21 mouse cellular contexts compared by ENCODE assay signal in the genomic region with DNA sequence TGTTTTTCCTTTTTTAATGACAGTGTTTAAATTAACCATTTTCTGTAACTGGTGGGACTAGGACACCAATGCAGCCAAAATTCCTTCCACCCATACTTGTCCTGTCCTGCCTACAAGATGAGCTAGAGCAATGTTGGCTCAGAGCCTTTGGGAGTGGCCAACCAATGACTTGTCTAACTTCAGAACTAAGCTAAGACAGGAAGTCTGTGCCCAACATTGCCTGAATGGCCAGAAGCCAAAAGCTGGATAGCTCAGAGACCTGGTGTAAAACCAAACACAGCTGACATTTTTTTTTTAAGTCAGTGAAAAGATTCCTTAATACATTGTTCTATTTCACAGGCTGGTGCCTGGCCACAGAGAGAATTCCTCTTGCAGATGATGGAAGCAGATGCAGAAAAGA.
DNase-seq lines count a peak whose midpoint lies in the region; TF ChIP-seq lines count a peak whose summit lies in the region.
"Had no signal": no experiment of that assay in that cellular context is flagged by ENCODE, and none has a peak within 500 bp of the region (broad histone marks: within the 10 kb centered on the region; RNA-seq: fewer than 3 reads in every experiment).

No protein-coding gene starts in this region.

- no peak overlapping the region for H3K4me3 ChIP-seq in cerebellum, adult 2 months (replicated peaks; ENCODE audit: insufficient read depth, low read depth, low read length)
- H3K4me3 ChIP-seq: embryonic facial prominence, embryonic 13.5 days; heart, embryonic 13.5 days; hindbrain, embryonic 12.5 days; intestine, embryonic 15.5 days had no signal

- DNase-seq in cerebellum, postnatal 10 days: peak; percentile 2 to 5
- no peak for DNase-seq in cerebellum, adult 2 months
- DNase-seq in 3134 (ENCODE audit: extremely low read depth, insufficient read length, low spot score): peak; percentile 65
- peak; percentile 74 for DNase-seq in NIH3T3 (ENCODE audit: low read depth)
- DNase-seq in gonadal fat pad, adult 2 months (ENCODE audit: low read depth): peak; percentile 55
- DNase-seq in layer of hippocampus, postnatal 14 days (ENCODE audit: low spot score in 2 of 2): no peak
- no peak for DNase-seq in heart, postnatal 36 days
- no peak for DNase-seq in spleen, postnatal 10 days (ENCODE audit: low spot score in 2 of 2)
- DNase-seq: adrenal gland, adult 2 months; adrenal gland, postnatal 25 days; cerebellum, adult 8-10 months; cerebellum, postnatal 25 days; gastrocnemius, postnatal 25 days; heart, adult 11 months; heart, postnatal 4 days; kidney, adult 2 months had no signal

- no peak overlapping the region for H3K27ac ChIP-seq in cerebellum, adult 2 months (ENCODE audit: insufficient read depth, low read length)
- H3K27ac ChIP-seq: embryonic facial prominence, embryonic 13.5 days; heart, embryonic 13.5 days; hindbrain, embryonic 12.5 days; intestine, embryonic 15.5 days had no signal

- TF ChIP-seq CTCF in cerebellum, adult 2 months (IDR thresholded peaks at IDR 0.05; ENCODE audit: borderline replicate concordance, insufficient read depth, low read depth, low read length): no peak

- no peaks in the 10 kb centered on the region for H3K4me1 ChIP-seq in cerebellum, adult 2 months (ENCODE audit: control insufficient read depth, insufficient read depth, low read length)
- H3K4me1 ChIP-seq: embryonic facial prominence, embryonic 13.5 days; heart, embryonic 13.5 days; hindbrain, embryonic 12.5 days; intestine, embryonic 15.5 days had no signal

- intact Hi-C loops in heart, postnatal 36 days (cut with DNase I): no loop called here

- no peaks in the 10 kb centered on the region for H3K27me3 ChIP-seq in cerebellum, adult 2 months (ENCODE audit: control insufficient read depth, insufficient read depth, low read length)
- H3K27me3 ChIP-seq: CH12.LX; embryonic facial prominence, embryonic 13.5 days; heart, embryonic 13.5 days; hindbrain, embryonic 12.5 days; intestine, embryonic 15.5 days had no signal

- no peak for TF ChIP-seq POLR2A in cerebellum, adult 2 months (IDR thresholded peaks at IDR 0.05; ENCODE audit: borderline replicate concordance, insufficient read depth, low read length)

Comparison
In these comparisons a context has a peak if more than half of its experiments do, and no peak if none do; other contexts are left out.
1. DNase-seq: peak in cerebellum, postnatal 10 days (2 of 2), 3134 (single experiment), NIH3T3 (single experiment) and gonadal fat pad, adult 2 months (single experiment); none in cerebellum, adult 2 months (0 of 2), layer of hippocampus, postnatal 14 days (0 of 2), heart, postnatal 36 days (0 of 2) and spleen, postnatal 10 days (0 of 2).